Mouse (Mus musculus) brown adipose tissue, adult 24 weeks (tissue): ENCODE measurements around the gene Ifi214. TPM values are rescaled to one million over a fixed set of nuclear protein-coding genes. Genes with fewer than 3 reads are reported as not detected.
"Not testable (repeated sequence)": the region's sequence is repeated elsewhere in the genome, so short reads cannot be mapped to it uniquely, and the experiment has no call there.

Experiments used
- H3K27ac ChIP-seq: fragments of 200-500 bp; replicated peaks from 2 replicates; pipeline ENCODE4 v1.5.1; 2012; ENCODE audit warnings: low read depth, mild to moderate bottlenecking, low read length
- H3K4me1 ChIP-seq: fragments of 200-500 bp; 2 replicates; pipeline ENCODE4 v1.6.1; 2012; ENCODE audit warnings: low read length, mixed read lengths; ENCODE audit not compliant: control insufficient read depth, insufficient read depth, insufficient read length
- H3K4me3 ChIP-seq: fragments of 200-500 bp; 2 replicates; pipeline ENCODE4 v1.5.1; 2012; ENCODE audit warnings: low read depth, mild to moderate bottlenecking, low read length, moderate library complexity; ENCODE audit not compliant: insufficient read depth
- polyA plus RNA-seq: library from polyadenylated mRNA; stranded (reverse); fragments of >200 nt; gene quantifications from 2 replicates; pipeline ENCODE4 v1.2.4, GENCODE M21; 2012; ENCODE audit not compliant: missing spikeins, insufficient read depth, insufficient read length

The Ifi214 gene
- polyA plus RNA-seq, result not detected in 2 replicates

- not testable (repeated sequence) for H3K4me3 ChIP-seq, H3K4me1 ChIP-seq, H3K27ac ChIP-seq
Observed at GRCm38 (mm10) chr1:173535791-173536190, at the start of gene Ifi214. TSS of gene Ifi214 (minus strand) at chr1:173535957.

GRCm38 (mm10) chr1:173579921-173580585 lies 44.3 kb upstream of the Ifi214 start:
- Histone ChIP-seq H3K27ac (no peak overlapping the region), H3K4me1 (no peaks in the 10 kb centered on the region), H3K4me3 (no peak overlapping the region)

DNA sequence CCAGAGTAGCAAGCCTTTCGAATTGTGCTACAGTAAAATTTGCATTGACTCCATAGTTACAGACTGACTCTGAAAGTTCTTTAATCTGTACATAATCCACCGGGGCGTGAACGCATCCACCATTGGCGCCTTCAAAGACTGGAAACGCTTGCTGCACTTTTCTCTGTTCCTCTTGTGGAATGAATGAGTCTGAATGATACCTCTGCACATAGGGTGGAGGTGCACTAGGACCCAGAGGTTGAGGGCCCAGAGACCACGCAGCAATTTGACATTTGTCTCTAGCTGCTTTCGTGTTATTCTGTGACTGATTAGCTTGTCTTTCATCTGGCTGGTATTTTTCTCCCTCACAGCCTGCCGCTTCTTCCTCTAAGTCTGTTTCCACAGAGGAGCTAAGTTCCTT lies 43.3 kb upstream of the Ifi214 start:
- no peaks in the 10 kb centered on the region for H3K4me1 ChIP-seq
- H3K27ac ChIP-seq, result no peak overlapping the region
- no peak overlapping the region for H3K4me3 ChIP-seq

GRCm38 (mm10) chr1:173550491-173551050 lies 14.8 kb upstream of the Ifi214 start:
- not testable (repeated sequence) for H3K4me3 ChIP-seq, H3K27ac ChIP-seq, H3K4me1 ChIP-seq

DNA sequence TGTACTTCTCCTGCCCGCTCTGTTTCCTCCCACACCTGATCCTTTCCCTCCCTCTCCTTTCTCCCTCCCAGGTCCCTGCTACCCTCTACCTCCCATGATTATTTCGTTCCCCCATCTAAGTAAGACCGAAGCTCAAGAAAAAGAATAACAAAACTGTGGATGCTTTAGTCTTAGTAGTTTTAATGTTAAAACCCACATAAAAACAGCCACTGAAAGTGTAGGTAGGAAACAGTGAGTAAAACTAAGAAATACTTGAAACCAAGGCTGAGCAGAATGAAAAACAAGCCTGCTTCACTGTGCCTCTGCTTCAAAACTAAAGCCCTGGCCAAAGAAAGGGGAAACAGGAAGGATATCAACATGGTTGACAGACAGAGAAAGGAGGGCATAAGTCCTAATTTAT lies 13.0 kb upstream of the Ifi214 start:
- H3K4me3 ChIP-seq, H3K4me1 ChIP-seq, H3K27ac ChIP-seq: not testable (repeated sequence)

GRCm38 (mm10) chr1:173521452-173521851 lies 14.3 kb downstream of the Ifi214 start:
- H3K27ac ChIP-seq, result no peak overlapping the region
- no peaks in the 10 kb centered on the region for H3K4me1 ChIP-seq
- H3K4me3 ChIP-seq, result no peak overlapping the region

GRCm38 (mm10) chr1:173510595-173510994 lies 25.2 kb downstream of the Ifi214 start:
- H3K27ac ChIP-seq, H3K4me3 ChIP-seq, H3K4me1 ChIP-seq: not testable (repeated sequence)

- H3K4me3 ChIP-seq, H3K27ac ChIP-seq, H3K4me1 ChIP-seq: not testable (repeated sequence)
Observed at GRCm38 (mm10) chr1:173491483-173491882, 44.3 kb downstream of the Ifi214 start.

GRCm38 (mm10) chr1:173490812-173491480 lies 44.8 kb downstream of the Ifi214 start, which contains the start of gene Ifi206:
TSS of gene Ifi206 (minus strand) at chr1:173491041.
- H3K4me1 ChIP-seq, H3K4me3 ChIP-seq, H3K27ac ChIP-seq: not testable (repeated sequence)

DNA sequence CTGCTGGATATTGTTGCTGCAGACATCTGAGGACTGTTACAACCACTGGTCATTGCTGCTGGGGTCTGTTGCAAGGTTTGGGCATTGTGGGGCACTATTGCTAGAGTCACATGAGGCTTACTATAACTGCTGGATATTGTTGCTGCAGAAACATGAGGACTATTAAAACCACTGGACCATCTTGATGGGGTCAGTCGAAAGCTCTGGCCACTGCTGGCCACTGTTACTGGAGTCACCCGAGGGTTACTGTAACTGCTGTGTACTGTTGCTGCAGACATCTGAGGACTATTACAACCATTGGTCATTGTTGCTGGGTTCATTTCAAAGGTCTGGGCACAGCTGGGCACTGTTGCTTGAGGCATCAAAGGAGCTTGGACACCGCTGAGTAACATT lies 54.6 kb downstream of the Ifi214 start:
- not testable (repeated sequence) for H3K4me1 ChIP-seq, H3K27ac ChIP-seq, H3K4me3 ChIP-seq

DNA sequence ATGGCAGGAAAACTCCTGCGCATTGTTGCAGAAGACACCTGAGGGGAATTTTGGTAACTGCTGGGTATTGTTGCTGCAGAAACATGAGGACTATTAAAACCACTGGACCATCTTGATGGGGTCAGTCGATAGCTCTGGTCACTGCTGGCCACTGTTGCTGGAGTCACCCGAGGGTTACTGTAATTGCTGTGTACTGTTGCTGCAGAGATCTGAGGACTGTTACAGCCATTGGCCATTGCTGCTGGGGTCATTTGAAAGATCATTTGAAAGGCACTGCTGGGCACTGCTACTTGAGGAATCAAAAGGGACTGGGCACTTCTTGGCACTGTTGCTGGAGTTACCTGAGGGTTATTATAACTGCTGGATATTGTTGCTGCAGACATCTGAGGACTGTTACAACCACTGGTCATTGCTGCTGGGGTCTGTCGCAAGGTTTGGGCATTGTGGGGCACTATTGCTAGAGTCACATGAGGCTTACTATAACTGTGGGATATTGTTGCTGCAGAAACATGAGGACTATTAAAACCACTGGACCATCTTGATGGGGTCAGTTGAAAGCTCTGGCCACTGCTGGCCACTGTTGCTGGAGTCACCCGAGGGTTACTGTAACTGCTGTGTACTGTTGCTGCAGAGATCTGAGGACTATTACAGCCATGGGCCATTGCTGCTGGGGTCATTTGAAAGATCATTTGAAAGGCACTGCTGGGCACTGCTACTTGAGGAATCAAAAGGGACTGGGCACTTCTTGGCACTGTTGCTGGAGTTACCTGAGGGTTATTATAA lies 55.2 kb downstream of the Ifi214 start:
- not testable (repeated sequence) for H3K4me1 ChIP-seq, H3K27ac ChIP-seq, H3K4me3 ChIP-seq

Other genes starting within 250 kb of the Ifi214 start
- 2.1 and 11.6 TPM in 2 replicates for gene Ackr1, start 202.2 kb downstream of the Ifi214 start, polyA plus RNA-seq
- gene Aim2, start 185.1 kb downstream of the Ifi214 start, polyA plus RNA-seq, result not detected in 2 replicates
- gene Cadm3, start 168.3 kb downstream of the Ifi214 start, polyA plus RNA-seq, result 5.1 and 7.2 TPM in 2 replicates
- 0.42 TPM in 1 of 2 replicates, not detected in the other for gene Ifi206, start 44.9 kb downstream of the Ifi214 start, polyA plus RNA-seq
- gene Ifi213, start 63.3 kb upstream of the Ifi214 start, polyA plus RNA-seq, result 1.3 TPM in 1 of 2 replicates, not detected in the other
- gene Ifi209, start 95.0 kb upstream of the Ifi214 start, polyA plus RNA-seq, result 0.75 and 2.0 TPM in 2 replicates
- 1.1 TPM in 1 of 2 replicates, not detected in the other for gene Ifi208, start 137.7 kb upstream of the Ifi214 start, polyA plus RNA-seq
- gene Ifi207, start 205.8 kb upstream of the Ifi214 start, polyA plus RNA-seq, result 7.1 and 7.6 TPM in 2 replicates
- gene Ifi204, start 231.0 kb upstream of the Ifi214 start, polyA plus RNA-seq, result 8.9 and 9.4 TPM in 2 replicates